In the genomic region with DNA sequence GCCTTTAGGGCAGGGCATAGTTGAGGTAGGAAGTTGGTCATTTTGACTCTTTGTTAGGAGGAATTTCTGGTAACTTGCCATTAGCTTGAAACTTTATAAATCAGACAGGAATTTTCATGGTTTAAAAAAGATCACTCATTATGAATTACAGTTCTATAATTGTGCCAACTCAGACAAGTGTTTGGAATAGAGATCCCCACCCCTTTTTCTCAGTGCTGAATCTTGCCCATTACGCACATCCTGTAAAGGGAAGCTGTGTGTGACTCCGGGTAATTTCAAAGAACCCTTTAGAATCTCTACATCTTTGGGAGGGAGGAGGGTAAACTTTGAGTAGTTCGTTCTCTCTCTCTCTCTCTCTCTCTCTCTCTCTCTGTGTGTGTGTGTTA, we compare ENCODE assay signal across 8 mouse cellular contexts. TPM values are rescaled to one million over a fixed set of nuclear protein-coding genes. Genes with fewer than 3 reads are reported as not detected.
A peak's percentile ranks its signal among the peaks of the same experiment; 100 is the strongest.
DNase-seq lines count a peak whose midpoint lies in the region; ATAC-seq and TF ChIP-seq lines count a peak whose summit lies in the region.
"Had no signal": no experiment of that assay in that cellular context is flagged by ENCODE, and none has a peak within 500 bp of the region (broad histone marks: within the 10 kb centered on the region; RNA-seq: fewer than 3 reads in every experiment).

No protein-coding gene starts in this region.

- H3K4me3 ChIP-seq in neural tube, embryonic 13.5 days = no peak overlapping the region
- H3K4me3 ChIP-seq in embryonic facial prominence, embryonic 15.5 days (replicated peaks) = no peak overlapping the region
- H3K4me3 ChIP-seq in kidney, postnatal 0 days (replicated peaks; ENCODE audit: low read depth, low read length) = no peak overlapping the region
- H3K4me3 ChIP-seq in stomach, postnatal 0 days (ENCODE audit: low read depth, low read length) = no peak overlapping the region

- H3K27ac ChIP-seq in neural tube, embryonic 13.5 days (replicated peaks) = peak overlapping the region; percentile 70
- peak overlapping the region; percentile 68 for H3K27ac ChIP-seq in embryonic facial prominence, embryonic 15.5 days (replicated peaks)
- H3K27ac ChIP-seq in kidney, postnatal 0 days = peak overlapping the region; percentile 84
- peak overlapping the region; percentile 74 for H3K27ac ChIP-seq in stomach, postnatal 0 days (replicated peaks)

- no peak overlapping the region for H3K4me2 ChIP-seq in neural tube, embryonic 13.5 days
- H3K4me2 ChIP-seq in embryonic facial prominence, embryonic 15.5 days (replicated peaks) = peak overlapping the region; percentile 2; the same call in 1 of the 2 replicates
- peak overlapping the region; percentile 32 for H3K4me2 ChIP-seq in kidney, postnatal 0 days (ENCODE audit: low read length)
- H3K4me2 ChIP-seq in stomach, postnatal 0 days (replicated peaks; ENCODE audit: low read depth) = peak overlapping the region; percentile 38

- no peak for TF ChIP-seq EP300 in stomach, postnatal 0 days (optimal IDR thresholded peaks at IDR 0.05)

- DNase-seq in neural tube, embryonic 10.5 days (ENCODE audit: extremely low spot score, low spot score) = no peak
- DNase-seq in kidney, postnatal 0 days (ENCODE audit: low spot score) = peak; percentile 73
- no peak for DNase-seq in stomach, postnatal 0 days (ENCODE audit: low spot score)
- no peak for DNase-seq in gastrocnemius, adult 18-20 months (ENCODE audit: low spot score)
- DNase-seq: right cerebral cortex, postnatal 14 days had no signal

- no peak for TF ChIP-seq CTCF in kidney, postnatal 0 days (IDR thresholded peaks at IDR 0.05; ENCODE audit: low read depth)
- TF ChIP-seq CTCF in stomach, postnatal 0 days (IDR thresholded peaks at IDR 0.05; ENCODE audit: low read depth) = no peak

- no peaks in the 10 kb centered on the region for H3K9me3 ChIP-seq in neural tube, embryonic 13.5 days
- no peaks in the 10 kb centered on the region for H3K9me3 ChIP-seq in embryonic facial prominence, embryonic 15.5 days (replicated peaks)
- no peaks in the 10 kb centered on the region for H3K9me3 ChIP-seq in kidney, postnatal 0 days (replicated peaks; ENCODE audit: low read length)
- no peaks in the 10 kb centered on the region for H3K9me3 ChIP-seq in stomach, postnatal 0 days (ENCODE audit: control insufficient read depth, low read length)

- WGBS in neural tube, embryonic 13.5 days = 42% methylated on average over 3 of the region's 3 CpGs
- 22% methylated on average over 3 of the region's 3 CpGs for WGBS in embryonic facial prominence, embryonic 15.5 days
- 27% methylated on average over 3 of the region's 3 CpGs for WGBS in kidney, postnatal 0 days
- 7% methylated on average over 3 of the region's 3 CpGs for WGBS in stomach, postnatal 0 days

- H3K9ac ChIP-seq in neural tube, embryonic 13.5 days = no peak overlapping the region
- H3K9ac ChIP-seq in embryonic facial prominence, embryonic 15.5 days = no peak overlapping the region
- no peak overlapping the region for H3K9ac ChIP-seq in kidney, postnatal 0 days (ENCODE audit: low read depth, low read length)
- peak overlapping the region; percentile 9; the same call in 1 of the 2 replicates for H3K9ac ChIP-seq in stomach, postnatal 0 days (ENCODE audit: low read length)

- ATAC-seq in neural tube, embryonic 13.5 days (ENCODE audit: low read depth) = no peak
- ATAC-seq in embryonic facial prominence, embryonic 15.5 days (ENCODE audit: insufficient number of reproducible peaks, low FRiP score, low TSS enrichment, low read depth) = no peak
- no peak for ATAC-seq in kidney, postnatal 0 days (replicated peaks; ENCODE audit: low FRiP score, low read depth)
- peak; percentile 77; the same call in 1 of the 2 replicates for ATAC-seq in stomach, postnatal 0 days (ENCODE audit: low FRiP score, low TSS enrichment)
- no peak for ATAC-seq in megakaryocyte-erythroid progenitor cell, adult 5-6 weeks (replicated peaks; ENCODE audit: low FRiP score, low TSS enrichment, poor library complexity, severe bottlenecking)

- H3K36me3 ChIP-seq in neural tube, embryonic 13.5 days = no peaks in the 10 kb centered on the region
- H3K36me3 ChIP-seq in embryonic facial prominence, embryonic 15.5 days = no peaks in the 10 kb centered on the region
- no peaks in the 10 kb centered on the region for H3K36me3 ChIP-seq in kidney, postnatal 0 days (ENCODE audit: insufficient read depth, low read length)
- H3K36me3 ChIP-seq in stomach, postnatal 0 days (ENCODE audit: control insufficient read depth, insufficient read depth, low read length) = no peaks in the 10 kb centered on the region

- no peaks in the 10 kb centered on the region for H3K27me3 ChIP-seq in neural tube, embryonic 13.5 days
- H3K27me3 ChIP-seq in embryonic facial prominence, embryonic 15.5 days = no peaks in the 10 kb centered on the region
- no peaks in the 10 kb centered on the region for H3K27me3 ChIP-seq in kidney, postnatal 0 days (ENCODE audit: insufficient read depth, low read length)
- H3K27me3 ChIP-seq in stomach, postnatal 0 days (ENCODE audit: control insufficient read depth, insufficient read depth, low read length) = no peaks in the 10 kb centered on the region

- peaks cover 17% of the 10 kb centered on the region; the same call in 1 of the 2 replicates for H3K4me1 ChIP-seq in neural tube, embryonic 13.5 days (replicated peaks)
- peaks cover 14% of the 10 kb centered on the region for H3K4me1 ChIP-seq in embryonic facial prominence, embryonic 15.5 days
- peaks cover 8% of the 10 kb centered on the region for H3K4me1 ChIP-seq in kidney, postnatal 0 days (replicated peaks; ENCODE audit: insufficient read depth, low read length)
- peaks cover 2% of the 10 kb centered on the region; the same call in 1 of the 2 replicates for H3K4me1 ChIP-seq in stomach, postnatal 0 days (replicated peaks; ENCODE audit: control insufficient read depth, insufficient read depth)

RNA-seq across cellular contexts. Expression of a gene that starts 15.9 kb away (rescaled TPM):
- 10.4 and 14.4 TPM in 2 replicates for polyA plus RNA-seq in neural tube, embryonic 13.5 days (2015; fragmentation: Nextera tagmentation; extraction: Ambion mirVana)
- 33.2 TPM in 2 replicates for polyA plus RNA-seq in embryonic facial prominence, embryonic 15.5 days (2015; fragmentation: Nextera tagmentation; extraction: Ambion mirVana)
- 23.3 and 26.0 TPM in 2 replicates for polyA plus RNA-seq in kidney, postnatal 0 days (2015; fragmentation: Nextera tagmentation; extraction: Ambion mirVana)
- 10.7 and 10.8 TPM in 2 replicates for polyA plus RNA-seq in stomach, postnatal 0 days (2015; fragmentation: Nextera tagmentation; extraction: Ambion mirVana)
- 18.6 and 21.5 TPM in 2 replicates for total RNA-seq in megakaryocyte-erythroid progenitor cell, adult 5-6 weeks (2014; fragmentation: Nextera tagmentation)
- 38.6 and 41.5 TPM in 2 replicates for total RNA-seq in megakaryocyte-erythroid progenitor cell, adult 5-6 weeks (2017)
- total RNA-seq in gastrocnemius, adult 18-20 months (2021) = 1 to 10 TPM; 5.5 to 8.0 TPM
